Mouse (Mus musculus) liver, embryonic 12.5 days (tissue): ENCODE data around the gene Olfr279. TPM values are rescaled to one million over a fixed set of nuclear protein-coding genes. Genes with fewer than 3 reads are reported as not detected.

Source experiments
- ATAC-seq: fragments of 200-750 bp; cut with Nextera tagmentation; 2 replicates; pipeline ENCODE4 v1.8.0; 2017; ENCODE audit warnings: moderate number of reproducible peaks, mild to moderate bottlenecking, moderate library complexity
- H3K27ac ChIP-seq: fragments of 300-500 bp; sonication (generic); 2 replicates; pipeline ENCODE4 v1.5.1; 2016; ENCODE audit warnings: mild to moderate bottlenecking
- H3K27me3 ChIP-seq: fragments of 300-500 bp; sonication (generic); replicated peaks from 2 replicates; pipeline ENCODE4 v1.6.1; 2016; ENCODE audit warnings: mild to moderate bottlenecking, moderate library complexity
- H3K36me3 ChIP-seq: fragments of 300-500 bp; sonication (generic); 2 replicates; pipeline ENCODE4 v1.6.1; 2016; ENCODE audit warnings: mild to moderate bottlenecking, moderate library complexity
- H3K4me1 ChIP-seq: fragments of 300-500 bp; sonication (generic); 2 replicates; pipeline ENCODE4 v1.6.1; 2016
- H3K4me2 ChIP-seq: fragments of 300-500 bp; sonication (generic); 2 replicates; pipeline ENCODE4 v1.6.1; 2016; ENCODE audit warnings: mild to moderate bottlenecking, moderate library complexity
- H3K4me3 ChIP-seq: fragments of 300-500 bp; sonication (generic); 2 replicates; pipeline ENCODE4 v1.5.1; 2016; ENCODE audit warnings: mild to moderate bottlenecking, moderate library complexity
- H3K9ac ChIP-seq: fragments of 300-500 bp; sonication (generic); 2 replicates; pipeline ENCODE4 v1.6.1; 2016; ENCODE audit warnings: mild to moderate bottlenecking, moderate library complexity
- H3K9me3 ChIP-seq: fragments of 300-500 bp; sonication (generic); replicated peaks from 2 replicates; pipeline ENCODE4 v1.6.1; 2016; ENCODE audit warnings: mild to moderate bottlenecking, moderate library complexity
- WGBS: fragments of 180-500 bp; shearing (Covaris S2); methylation state at CpG from one replicate; pipeline ENCODE4 v1.1.7; 2016; ENCODE audit not compliant: insufficient replicate concordance; 5-methylcytosine and 5-hydroxymethylcytosine counted together
- polyA plus RNA-seq: library from polyadenylated mRNA; unstranded; fragments of >200 nt; fragmentation: Nextera tagmentation; extraction: Ambion mirVana; gene quantifications from 2 replicates; pipeline ENCODE4 v1.2.1, GENCODE M21; 2016

The Olfr279 gene
- not detected in 2 replicates for polyA plus RNA-seq

DNA sequence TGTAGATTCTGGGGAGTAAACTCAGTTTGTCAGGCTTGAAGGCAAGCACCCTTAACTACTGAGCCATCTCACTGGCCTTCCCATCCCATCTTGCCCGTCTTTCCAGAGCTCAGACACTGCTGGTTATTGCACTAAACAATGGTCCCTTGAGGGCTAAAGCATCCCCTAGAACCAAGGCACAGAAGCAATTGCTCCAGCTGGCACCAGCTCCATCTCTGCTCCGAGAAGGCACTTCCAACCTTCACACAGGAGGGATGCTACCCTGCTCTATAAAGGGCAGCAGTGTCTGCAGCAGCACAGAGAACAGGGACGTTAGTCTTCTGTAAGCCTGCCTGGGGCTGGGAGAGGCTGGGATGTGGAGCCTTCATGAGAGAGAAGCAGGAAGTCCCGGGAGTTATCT, at the start of gene Olfr279:
Gene Olfr279 (plus strand): TSS at position 301 of the 400 bp plus-strand sequence.
- WGBS: 27% methylated on average over 4 of the region's 4 CpGs
- ATAC-seq: no peak
- Histone ChIP-seq H3K9ac (no peak within 1 kb of the TSS), H3K36me3 (no peaks in the 10 kb centered on the region), H3K4me1 (no peaks in the 10 kb centered on the region), H3K4me2 (no peak within 1 kb of the TSS), H3K4me3 (no peak within 1 kb of the TSS), H3K27ac (no peak within 1 kb of the TSS), H3K27me3 (0 out of 2 replicates have a peak, but pooled peaks cover 4% of the 10 kb centered on the region), H3K9me3 (no peaks in the 10 kb centered on the region; the same call in 1 of the 2 replicates)

DNA sequence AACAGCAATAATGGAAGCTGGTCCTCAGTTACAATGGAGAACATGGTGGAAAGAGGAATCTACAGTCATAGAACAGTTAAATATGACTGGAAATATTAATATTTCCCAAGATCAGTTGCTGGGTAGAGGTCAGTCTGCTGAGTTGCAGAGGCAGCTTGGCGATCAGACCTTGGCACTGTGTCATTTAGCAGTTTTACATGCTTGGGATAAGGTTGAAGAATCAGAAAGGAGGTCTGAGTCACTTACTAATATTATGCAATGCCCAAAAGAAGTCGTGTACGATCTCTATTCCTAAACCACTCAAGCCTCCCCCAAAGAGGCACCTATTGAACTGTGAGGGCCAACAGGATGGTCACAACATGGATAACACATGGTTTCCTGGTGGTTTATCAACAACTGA, 47.6 kb upstream of the Olfr279 start:
- no peak for ATAC-seq
- Histone ChIP-seq H3K27ac (no peak overlapping the region), H3K36me3 (no peaks in the 10 kb centered on the region), H3K4me2 (no peak overlapping the region), H3K4me1 (no peaks in the 10 kb centered on the region), H3K9me3 (no peaks in the 10 kb centered on the region), H3K4me3 (no peak overlapping the region), H3K9ac (no peak overlapping the region), H3K27me3 (no peaks in the 10 kb centered on the region)
- WGBS: 52% methylated on average over 3 of the region's 3 CpGs

DNA sequence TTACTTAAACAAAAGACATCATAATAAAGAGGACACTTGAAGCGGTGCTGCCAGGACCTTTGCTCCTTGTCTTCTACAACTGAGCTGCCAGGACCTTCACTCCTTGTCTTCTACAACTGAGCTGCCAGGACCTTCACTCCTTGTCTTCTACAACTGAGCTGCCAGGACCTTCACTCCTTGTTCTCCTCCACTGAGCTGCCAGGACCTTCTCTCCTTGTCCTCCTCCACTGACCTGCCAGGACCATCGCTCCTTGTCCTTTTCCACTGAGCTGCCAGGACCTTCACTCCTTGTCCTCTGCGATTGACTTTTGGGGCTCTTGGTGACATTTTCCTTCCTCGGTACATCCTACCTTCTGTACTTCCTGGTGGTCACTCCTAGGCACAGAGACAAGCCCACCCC, 43.7 kb upstream of the Olfr279 start:
- no peak overlapping the region for H3K27ac ChIP-seq
- no peaks in the 10 kb centered on the region for H3K27me3 ChIP-seq
- WGBS: 53% methylated on average over 4 of the region's 4 CpGs
- no peak for ATAC-seq
- no peaks in the 10 kb centered on the region for H3K9me3 ChIP-seq
- H3K9ac ChIP-seq: no peak overlapping the region
- H3K36me3 ChIP-seq: no peaks in the 10 kb centered on the region
- H3K4me1 ChIP-seq: no peaks in the 10 kb centered on the region
- no peak overlapping the region for H3K4me3 ChIP-seq
- H3K4me2 ChIP-seq: no peak overlapping the region

DNA sequence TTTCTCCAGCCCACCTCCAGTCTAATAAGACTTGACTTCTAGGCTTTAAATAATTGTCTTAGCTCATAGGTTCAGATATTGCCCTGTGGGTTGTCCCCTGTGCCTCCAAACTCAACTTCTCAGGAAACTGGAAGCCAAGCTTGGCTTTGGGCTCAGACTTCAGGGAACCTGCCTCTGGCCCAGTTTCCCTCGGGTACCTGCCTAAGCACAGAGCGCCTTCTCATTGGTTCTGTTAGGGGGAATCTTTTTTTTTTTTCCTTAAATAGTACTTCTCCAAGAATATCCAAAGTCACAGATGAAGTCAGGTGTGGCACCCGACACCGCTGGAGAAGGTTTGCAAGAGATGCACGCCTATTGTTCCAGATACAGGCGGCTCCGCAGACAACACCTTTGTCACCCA, 39.9 kb upstream of the Olfr279 start, which contains the start of gene Olfr281:
Gene Olfr281 (plus strand): TSS at position 301 of the 400 bp plus-strand sequence.
- no peaks in the 10 kb centered on the region for H3K9me3 ChIP-seq
- H3K36me3 ChIP-seq: no peaks in the 10 kb centered on the region
- no peak within 1 kb of the TSS for H3K4me3 ChIP-seq
- H3K4me1 ChIP-seq: no peaks in the 10 kb centered on the region
- no peaks in the 10 kb centered on the region for H3K27me3 ChIP-seq
- ATAC-seq: no peak
- no peak within 1 kb of the TSS for H3K4me2 ChIP-seq
- 72% methylated on average over 7 of the region's 7 CpGs for WGBS
- no peak within 1 kb of the TSS for H3K27ac ChIP-seq
- no peak within 1 kb of the TSS for H3K9ac ChIP-seq

DNA sequence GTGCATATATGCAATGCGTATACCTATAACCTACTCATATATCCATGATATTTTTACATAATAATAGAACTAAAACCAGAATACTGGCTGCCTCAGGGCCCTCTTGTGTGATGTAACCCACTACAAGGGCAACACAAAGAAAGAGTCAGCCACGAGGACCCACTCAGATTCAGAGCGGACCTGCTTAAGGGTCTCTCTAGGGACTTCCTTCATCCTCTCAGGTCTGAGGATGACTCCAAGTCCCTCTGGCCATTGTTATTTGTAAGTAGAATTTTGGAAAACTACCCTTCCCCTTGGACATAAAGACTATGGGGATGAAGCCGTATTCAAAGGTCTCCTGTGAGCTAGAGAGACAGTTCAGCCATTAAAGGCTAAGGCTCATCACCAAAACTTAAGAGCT, 22.6 kb upstream of the Olfr279 start, which contains the start of gene OR5BS1P:
Gene OR5BS1P (plus strand): TSS at position 301 of the 400 bp plus-strand sequence.
- ATAC-seq: no peak
- H3K27me3 ChIP-seq: peaks cover 9% of the 10 kb centered on the region; the same call in 1 of the 2 replicates
- no peak within 1 kb of the TSS for H3K4me2 ChIP-seq
- H3K36me3 ChIP-seq: no peaks in the 10 kb centered on the region
- WGBS: 79% methylated on average over 4 of the region's 4 CpGs
- no peak within 1 kb of the TSS for H3K27ac ChIP-seq
- no peaks in the 10 kb centered on the region for H3K9me3 ChIP-seq
- H3K9ac ChIP-seq: no peak within 1 kb of the TSS
- H3K4me1 ChIP-seq: no peaks in the 10 kb centered on the region
- no peak within 1 kb of the TSS for H3K4me3 ChIP-seq

DNA sequence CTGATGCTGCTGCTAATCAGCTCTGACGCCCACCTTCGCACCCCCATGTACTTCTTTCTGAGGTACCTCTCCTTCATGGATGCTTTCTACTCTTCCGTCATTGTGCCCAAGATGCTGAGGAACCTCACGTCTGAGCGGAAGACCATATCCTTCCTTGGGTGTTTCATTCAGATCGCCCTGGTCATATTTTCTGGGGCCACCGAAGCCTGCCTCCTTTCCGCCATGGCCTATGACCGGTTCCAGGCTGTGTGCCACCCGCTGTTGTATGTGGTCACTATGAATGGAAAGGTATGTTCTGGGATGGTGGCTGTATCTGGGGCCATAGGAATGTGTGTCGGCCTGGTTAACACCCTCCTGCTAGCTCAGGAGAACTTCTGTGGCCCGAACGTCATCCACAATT, 20.7 kb upstream of the Olfr279 start:
- Histone ChIP-seq H3K9ac (no peak overlapping the region), H3K9me3 (no peaks in the 10 kb centered on the region), H3K4me1 (no peaks in the 10 kb centered on the region), H3K4me3 (no peak overlapping the region), H3K4me2 (no peak overlapping the region), H3K27ac (no peak overlapping the region), H3K27me3 (peaks cover 9% of the 10 kb centered on the region; the same call in 1 of the 2 replicates), H3K36me3 (no peaks in the 10 kb centered on the region)
- no peak for ATAC-seq
- WGBS: 75% methylated on average over 13 of the region's 13 CpGs

DNA sequence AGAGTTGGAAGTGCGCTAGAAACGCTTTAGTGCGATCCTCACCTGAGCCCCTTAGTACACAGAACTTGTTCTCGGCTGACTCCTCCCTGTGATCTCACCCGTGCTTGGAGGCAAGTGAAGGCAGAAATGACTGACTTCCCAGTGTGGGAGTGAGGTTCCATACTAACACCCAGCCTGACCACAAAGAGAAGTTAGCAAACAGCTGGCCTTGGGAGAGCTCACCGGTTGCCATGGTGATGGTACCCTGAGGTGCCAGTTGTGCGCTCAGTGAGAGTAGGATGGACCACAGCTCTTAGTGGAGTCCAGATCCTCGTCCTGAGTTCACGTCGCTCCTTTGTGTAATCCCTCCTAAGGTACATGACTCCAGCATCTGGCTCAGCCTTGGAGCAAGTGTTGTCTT, 17.2 kb upstream of the Olfr279 start:
- H3K4me1 ChIP-seq: no peaks in the 10 kb centered on the region
- H3K36me3 ChIP-seq: no peaks in the 10 kb centered on the region
- H3K27ac ChIP-seq: no peak overlapping the region
- no peaks in the 10 kb centered on the region for H3K9me3 ChIP-seq
- 68% methylated on average over 10 of the region's 10 CpGs for WGBS
- no peak overlapping the region for H3K4me3 ChIP-seq
- ATAC-seq: no peak
- no peak overlapping the region for H3K4me2 ChIP-seq
- no peak overlapping the region for H3K9ac ChIP-seq
- H3K27me3 ChIP-seq: peaks cover 14% of the 10 kb centered on the region; the same call in 1 of the 2 replicates

DNA sequence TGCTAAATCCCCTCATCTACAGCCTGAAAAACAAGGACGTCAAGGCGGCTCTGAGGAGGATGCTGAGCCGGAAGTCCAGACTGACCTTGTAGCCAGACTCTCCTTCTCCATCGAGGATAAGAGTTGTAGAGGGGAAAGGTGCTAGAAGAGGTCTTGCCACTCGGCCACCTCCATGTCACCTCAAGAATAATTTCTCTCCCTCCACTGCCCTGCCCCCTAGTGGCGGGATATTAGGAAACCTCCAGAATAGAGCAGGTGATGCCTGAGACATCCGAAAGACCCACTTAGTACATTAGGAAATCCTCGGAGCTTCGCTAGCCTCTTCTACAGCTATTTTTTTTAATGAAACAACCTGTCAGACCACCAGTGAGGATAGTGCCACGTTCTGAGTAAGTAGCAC, 16.8 kb upstream of the Olfr279 start:
- no peak overlapping the region for H3K27ac ChIP-seq
- H3K4me1 ChIP-seq: no peaks in the 10 kb centered on the region
- no peak overlapping the region for H3K9ac ChIP-seq
- 38% methylated on average over 10 of the region's 10 CpGs for WGBS
- ATAC-seq: no peak
- no peak overlapping the region for H3K4me2 ChIP-seq
- H3K27me3 ChIP-seq: peaks cover 14% of the 10 kb centered on the region; the same call in 1 of the 2 replicates
- H3K9me3 ChIP-seq: no peaks in the 10 kb centered on the region
- no peaks in the 10 kb centered on the region for H3K36me3 ChIP-seq
- H3K4me3 ChIP-seq: no peak overlapping the region

DNA sequence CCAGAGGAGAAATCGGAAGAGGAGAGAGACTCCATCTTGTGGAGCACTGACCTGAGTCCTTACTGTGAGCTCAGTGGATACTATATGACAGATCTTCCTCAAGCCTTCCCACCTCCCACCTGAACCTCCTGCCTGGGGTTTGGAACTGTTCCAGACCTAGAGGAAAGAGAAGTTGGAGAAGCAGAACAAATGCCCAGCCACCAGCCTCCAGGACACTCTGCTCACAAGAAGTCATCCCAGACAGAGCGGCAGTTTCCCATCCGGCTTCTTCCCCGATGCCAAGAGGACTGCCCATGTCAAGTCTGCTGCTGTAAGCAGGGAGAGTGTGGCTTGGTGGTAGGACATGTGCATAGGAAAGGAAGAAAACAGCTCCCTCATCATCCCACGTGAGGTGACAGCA, 15.9 kb upstream of the Olfr279 start:
- Histone ChIP-seq H3K4me2 (no peak overlapping the region), H3K4me3 (no peak overlapping the region), H3K27me3 (peaks cover 14% of the 10 kb centered on the region; the same call in 1 of the 2 replicates), H3K4me1 (no peaks in the 10 kb centered on the region), H3K9ac (no peak overlapping the region), H3K9me3 (no peaks in the 10 kb centered on the region), H3K36me3 (no peaks in the 10 kb centered on the region), H3K27ac (no peak overlapping the region)
- ATAC-seq: no peak
- 68% methylated on average over 5 of the region's 5 CpGs for WGBS

DNA sequence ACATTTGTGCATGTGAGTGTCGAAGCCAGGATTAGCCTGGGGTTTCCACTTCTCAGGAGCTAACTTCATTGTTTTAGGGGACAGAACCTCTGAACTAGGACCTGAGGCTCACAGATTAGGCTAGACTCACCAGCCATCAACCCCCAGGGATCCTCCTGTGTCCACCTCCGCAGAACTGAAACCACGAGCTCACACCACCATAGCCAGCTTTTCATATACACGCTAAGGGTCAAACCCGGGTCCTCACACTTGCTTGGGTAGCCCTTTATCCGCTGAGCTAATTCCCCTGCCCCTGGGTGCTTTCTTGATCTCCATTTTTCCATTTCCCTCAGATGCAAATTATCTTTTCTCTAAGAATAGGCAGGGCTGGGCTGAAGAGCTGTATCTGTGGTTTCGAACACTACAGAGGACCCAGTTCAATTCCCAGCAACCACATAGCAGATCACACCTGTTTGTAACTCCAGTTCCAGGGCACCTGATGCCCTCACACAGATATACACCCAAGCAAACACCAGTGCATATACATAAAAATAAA, 12.6 kb upstream of the Olfr279 start:
- WGBS: 53% methylated on average over 7 of the region's 7 CpGs
- Histone ChIP-seq H3K36me3 (no peaks in the 10 kb centered on the region), H3K4me3 (no peak overlapping the region), H3K27me3 (0 out of 2 replicates have a peak, but pooled peaks cover 5% of the 10 kb centered on the region), H3K4me2 (no peak overlapping the region), H3K27ac (no peak overlapping the region), H3K9me3 (no peaks in the 10 kb centered on the region), H3K9ac (no peak overlapping the region), H3K4me1 (no peaks in the 10 kb centered on the region)
- no peak for ATAC-seq

DNA sequence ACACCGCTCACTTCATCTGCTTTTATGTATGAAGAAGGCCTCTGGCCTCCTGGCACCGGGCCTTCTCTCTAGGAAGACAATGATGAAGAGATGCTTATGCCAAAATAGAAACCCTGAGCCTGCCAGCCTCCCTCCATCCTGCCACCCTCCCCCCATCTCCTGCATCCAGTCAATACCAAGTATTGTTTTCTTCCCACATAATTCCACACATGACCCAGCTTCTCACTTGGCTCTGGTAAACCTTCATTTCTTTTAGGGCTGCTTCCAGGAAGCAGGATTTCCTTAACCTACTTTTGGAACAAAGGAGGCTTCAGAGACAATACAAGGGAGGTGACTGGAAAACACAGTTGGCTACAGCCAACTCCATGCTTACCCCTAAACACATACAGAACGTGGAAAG, 9.5 kb upstream of the Olfr279 start, which contains the start of gene Lalba:
Gene Lalba (minus strand): TSS at position 21 of the 400 bp plus-strand sequence.
- H3K27ac ChIP-seq: no peak within 1 kb of the TSS
- no peak within 1 kb of the TSS for H3K9ac ChIP-seq
- H3K4me3 ChIP-seq: no peak within 1 kb of the TSS
- ATAC-seq: no peak
- no peaks in the 10 kb centered on the region for H3K9me3 ChIP-seq
- H3K4me1 ChIP-seq: no peaks in the 10 kb centered on the region
- H3K36me3 ChIP-seq: no peaks in the 10 kb centered on the region
- H3K4me2 ChIP-seq: no peak within 1 kb of the TSS
- WGBS: 43% methylated on average over 3 of the region's 3 CpGs
- H3K27me3 ChIP-seq: 0 out of 2 replicates have a peak, but pooled peaks cover 5% of the 10 kb centered on the region

DNA sequence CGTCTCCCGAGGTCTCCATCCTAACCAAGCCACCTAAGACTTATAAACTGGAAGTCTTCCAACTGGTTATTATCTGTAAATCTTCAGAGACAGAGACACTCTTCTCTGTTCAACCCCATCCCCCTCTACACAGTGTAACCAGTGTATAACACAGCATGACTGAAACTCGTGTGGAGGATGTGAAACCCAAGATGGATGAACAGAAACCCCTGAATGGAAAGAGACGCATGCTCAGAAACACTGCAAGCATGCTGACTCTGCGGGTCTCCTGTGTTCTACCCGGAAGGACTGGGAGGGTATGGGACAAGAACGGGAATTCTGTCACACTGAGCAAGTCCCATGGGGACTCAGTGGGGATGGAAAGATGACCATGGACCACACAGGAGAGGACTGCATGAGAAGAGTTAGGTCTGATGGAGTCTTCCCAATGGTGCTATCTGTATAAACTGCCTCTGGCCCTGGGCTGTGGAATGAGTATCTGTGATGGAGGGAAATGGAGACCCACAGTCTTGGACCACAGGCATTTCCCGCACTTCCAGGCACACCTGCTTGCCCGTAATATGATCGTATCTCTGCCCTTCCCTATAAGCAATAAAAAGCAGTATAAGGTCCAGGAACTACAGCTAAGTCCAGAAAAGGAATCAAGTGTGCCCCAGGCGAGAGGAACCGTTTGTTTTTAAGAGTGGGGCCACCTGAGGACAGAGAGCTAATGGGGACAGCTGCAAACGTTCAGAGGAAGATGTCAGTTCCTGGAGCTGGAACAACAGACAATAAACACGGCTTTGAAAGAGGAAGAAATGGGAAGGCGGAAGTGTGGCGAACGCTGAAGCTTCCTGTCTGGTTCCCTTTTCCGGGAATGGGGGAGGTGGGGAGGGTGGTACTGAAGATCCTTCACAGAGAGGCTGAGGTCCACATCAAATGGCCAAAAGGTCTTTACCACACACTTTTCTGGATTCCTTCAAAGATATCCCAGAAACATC, 8.0 kb upstream of the Olfr279 start:
- Histone ChIP-seq H3K27ac (no peak overlapping the region; the same call in 1 of the 2 replicates), H3K9me3 (no peaks in the 10 kb centered on the region; the same call in 1 of the 2 replicates), H3K36me3 (no peaks in the 10 kb centered on the region), H3K9ac (no peak overlapping the region), H3K4me3 (no peak overlapping the region), H3K27me3 (0 out of 2 replicates have a peak, but pooled peaks cover 3% of the 10 kb centered on the region), H3K4me1 (no peaks in the 10 kb centered on the region), H3K4me2 (no peak overlapping the region)
- ATAC-seq: no peak
- 47% methylated on average over 18 of the region's 18 CpGs for whole genome bisulfite sequencing
